Mouse (Mus musculus) stomach, embryonic 16.5 days (tissue): ENCODE measurements around the gene Ddx19b. TPM values are rescaled to one million over a fixed set of nuclear protein-coding genes. Genes with fewer than 3 reads are reported as not detected.
"Not testable (repeated sequence)": the region's sequence is repeated elsewhere in the genome, so short reads cannot be mapped to it uniquely, and the experiment has no call there.

Experiments used
- ATAC-seq: fragments of 200-750 bp; cut with Nextera tagmentation; 2 replicates; pipeline ENCODE4 v1.8.0; 2017; ENCODE audit warnings: moderate number of reproducible peaks, moderate TSS enrichment; ENCODE audit not compliant: insufficient read depth, low FRiP score
- H3K27ac ChIP-seq: fragments of 300-500 bp; sonication (generic); 2 replicates; pipeline ENCODE4 v1.5.1; 2014; ENCODE audit warnings: low read length
- H3K27me3 ChIP-seq: fragments of 300-500 bp; sonication (generic); 2 replicates; pipeline ENCODE4 v1.6.1; 2014; ENCODE audit warnings: low read length, control low read depth, mixed read lengths; ENCODE audit not compliant: control insufficient read depth, insufficient read depth
- H3K36me3 ChIP-seq: fragments of 300-500 bp; sonication (generic); 2 replicates; pipeline ENCODE4 v1.6.1; 2014; ENCODE audit warnings: low read length; ENCODE audit not compliant: control insufficient read depth, insufficient read depth
- H3K4me1 ChIP-seq: fragments of 300-500 bp; sonication (generic); 2 replicates; pipeline ENCODE4 v1.6.1; 2014; ENCODE audit warnings: low read length, control low read depth, mixed read lengths; ENCODE audit not compliant: control insufficient read depth, insufficient read depth
- H3K4me2 ChIP-seq: fragments of 300-500 bp; sonication (generic); 2 replicates; pipeline ENCODE4 v1.6.1; 2014; ENCODE audit warnings: low read depth, low read length, mixed read lengths
- H3K4me3 ChIP-seq: fragments of 300-500 bp; sonication (generic); replicated peaks from 2 replicates; pipeline ENCODE4 v1.5.1; 2014; ENCODE audit warnings: mild to moderate bottlenecking, low read length
- H3K9ac ChIP-seq: fragments of 300-500 bp; sonication (generic); 2 replicates; pipeline ENCODE4 v1.6.1; 2014; ENCODE audit warnings: low read length
- H3K9me3 ChIP-seq: fragments of 300-500 bp; sonication (generic); replicated peaks from 2 replicates; pipeline ENCODE4 v1.6.1; 2016; ENCODE audit warnings: low read length, control low read depth; ENCODE audit not compliant: control insufficient read depth
- WGBS: fragments of 180-500 bp; shearing (Covaris S2); extraction: QIAGEN DNeasy Blood & Tissue Kit; methylation state at CpG from one replicate; pipeline ENCODE4 v1.1.7; 2014; 5-methylcytosine and 5-hydroxymethylcytosine counted together
- polyA plus RNA-seq: library from polyadenylated mRNA; unstranded; fragments of >200 nt; fragmentation: Nextera tagmentation; extraction: Ambion mirVana; gene quantifications from 2 replicates; pipeline ENCODE4 v1.2.1, GENCODE M21; 2015

Gene Ddx19b
- polyA plus RNA-seq, 1 experiment from 2014 or later = 6.9 TPM

DNA sequence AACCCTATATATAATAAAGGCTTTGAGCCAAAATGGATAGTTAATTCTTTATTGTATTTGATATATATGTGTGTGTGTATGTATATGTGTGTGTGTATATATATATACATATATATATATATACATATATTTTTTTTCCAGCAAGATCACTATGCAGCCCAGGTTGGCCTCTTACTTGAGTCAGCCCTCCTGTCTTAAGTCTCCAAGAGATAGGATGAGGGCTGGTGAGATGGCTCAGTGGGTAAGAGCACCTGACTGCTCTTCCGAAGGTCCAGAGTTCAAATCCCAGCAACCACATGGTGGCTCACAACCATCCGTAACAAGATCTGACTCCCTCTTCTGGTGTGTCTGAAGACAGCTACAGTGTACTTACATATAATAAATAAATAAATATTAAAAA, 4.9 kb downstream of the Ddx19b start:
- WGBS = 92% methylated on average over 1 of the region's 2 CpGs
- not testable (repeated sequence) for H3K4me1 ChIP-seq, H3K27me3 ChIP-seq, ATAC-seq, H3K9me3 ChIP-seq, H3K27ac ChIP-seq, H3K36me3 ChIP-seq, H3K4me2 ChIP-seq, H3K4me3 ChIP-seq, H3K9ac ChIP-seq

DNA sequence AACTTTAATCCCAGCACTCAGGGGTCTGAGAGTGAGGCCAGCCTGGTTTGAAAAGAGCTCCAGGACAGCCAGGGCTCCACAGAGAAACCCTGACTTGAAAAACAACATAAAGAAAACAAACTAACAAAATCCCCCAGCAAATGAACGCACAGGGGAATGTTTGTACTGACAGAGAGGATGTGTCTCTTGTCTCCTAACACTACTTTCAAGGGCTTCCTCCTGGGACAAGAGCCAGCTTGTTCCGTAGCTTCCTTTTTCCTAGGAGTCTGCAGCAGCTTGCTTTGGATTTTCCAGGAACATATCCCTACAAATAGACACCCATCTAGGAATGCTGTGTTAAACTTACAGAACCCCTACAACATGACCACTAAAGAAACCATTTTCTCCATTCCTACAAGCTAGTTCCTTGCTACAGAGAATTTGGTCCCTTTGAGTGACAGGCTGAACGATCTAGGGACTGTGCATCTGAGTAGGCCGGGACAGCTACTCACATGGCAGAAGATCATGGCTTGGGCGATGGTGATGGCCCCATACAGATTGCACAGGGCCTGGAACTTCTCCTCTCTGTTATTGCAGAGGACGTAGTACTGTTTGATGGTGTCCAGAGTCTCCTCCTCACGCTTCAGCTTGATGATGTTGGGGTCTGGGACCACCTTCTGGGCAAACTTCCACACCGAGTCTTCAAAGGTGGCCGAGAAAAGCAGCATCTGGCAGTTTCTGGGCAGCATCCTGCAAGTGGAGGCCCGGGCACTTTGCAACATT, 21.1 kb downstream of the Ddx19b start:
- not testable (repeated sequence) for ATAC-seq, H3K36me3 ChIP-seq, H3K4me2 ChIP-seq, H3K4me3 ChIP-seq, H3K4me1 ChIP-seq, H3K9me3 ChIP-seq, H3K27ac ChIP-seq, H3K27me3 ChIP-seq, H3K9ac ChIP-seq
- 90% methylated on average over 9 of the region's 10 CpGs for WGBS

DNA sequence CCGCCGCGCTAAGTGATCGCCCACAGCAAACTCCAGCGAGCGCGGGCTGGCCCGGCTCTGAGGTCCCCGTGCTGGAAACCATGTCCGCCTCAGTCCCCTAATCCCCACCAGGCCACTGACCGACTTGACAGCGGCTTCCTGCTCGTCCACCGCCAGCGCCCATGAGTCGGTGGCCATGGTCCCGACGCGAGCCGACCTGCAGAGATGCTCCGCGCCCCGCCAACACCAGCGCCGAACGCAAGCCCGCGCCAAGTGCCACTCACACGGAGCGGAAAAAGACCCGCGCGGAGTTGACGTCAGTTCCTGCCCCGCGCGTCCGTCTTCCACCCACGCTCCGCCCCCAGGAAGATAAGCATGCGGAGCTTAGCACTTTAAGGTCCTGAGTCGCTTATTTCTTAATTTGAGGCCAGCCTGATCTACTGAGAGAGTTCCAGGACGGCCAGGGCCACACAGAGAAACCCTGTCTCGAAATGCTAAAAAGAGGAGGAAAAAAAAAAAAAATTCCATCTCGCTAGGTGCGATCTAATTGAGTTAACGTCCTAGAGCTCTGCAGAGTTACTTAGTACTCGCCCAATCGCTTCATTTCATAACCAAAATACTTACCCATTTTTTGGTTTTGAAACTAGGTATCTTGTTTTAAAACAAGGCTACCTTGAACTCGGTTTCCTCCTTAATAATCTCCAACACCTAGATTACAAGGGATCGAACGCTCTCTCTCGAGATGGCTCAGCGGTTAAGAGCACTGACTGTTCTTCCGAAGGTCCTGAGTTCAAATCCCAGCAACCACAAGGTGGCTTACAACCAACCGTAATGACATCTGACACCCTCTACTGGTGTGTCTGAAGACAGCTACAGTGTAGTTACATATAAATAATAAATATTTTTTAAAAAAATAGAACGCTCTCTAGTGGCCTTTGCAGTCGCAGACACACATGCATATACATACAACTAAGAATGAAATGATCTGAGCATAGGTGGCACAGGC, 33.7 kb downstream of the Ddx19b start, which contains the start of gene Ddx19a:
Ddx19a (minus strand) TSS at position 254 of the 985 bp plus-strand sequence.
- H3K4me3 ChIP-seq = peak within 1 kb of the TSS; percentile 90
- no peaks in the 10 kb centered on the region for H3K27me3 ChIP-seq
- no peaks in the 10 kb centered on the region for H3K9me3 ChIP-seq
- peak; percentile 95 for ATAC-seq
- peak within 1 kb of the TSS; percentile 80 for H3K27ac ChIP-seq
- H3K4me2 ChIP-seq = peak within 1 kb of the TSS; percentile 77
- H3K36me3 ChIP-seq = no peaks in the 10 kb centered on the region
- peaks cover 4% of the 10 kb centered on the region; the same call in 1 of the 2 replicates for H3K4me1 ChIP-seq
- peak within 1 kb of the TSS; percentile 90 for H3K9ac ChIP-seq
- WGBS = 4% methylated on average over 58 of the region's 58 CpGs

DNA sequence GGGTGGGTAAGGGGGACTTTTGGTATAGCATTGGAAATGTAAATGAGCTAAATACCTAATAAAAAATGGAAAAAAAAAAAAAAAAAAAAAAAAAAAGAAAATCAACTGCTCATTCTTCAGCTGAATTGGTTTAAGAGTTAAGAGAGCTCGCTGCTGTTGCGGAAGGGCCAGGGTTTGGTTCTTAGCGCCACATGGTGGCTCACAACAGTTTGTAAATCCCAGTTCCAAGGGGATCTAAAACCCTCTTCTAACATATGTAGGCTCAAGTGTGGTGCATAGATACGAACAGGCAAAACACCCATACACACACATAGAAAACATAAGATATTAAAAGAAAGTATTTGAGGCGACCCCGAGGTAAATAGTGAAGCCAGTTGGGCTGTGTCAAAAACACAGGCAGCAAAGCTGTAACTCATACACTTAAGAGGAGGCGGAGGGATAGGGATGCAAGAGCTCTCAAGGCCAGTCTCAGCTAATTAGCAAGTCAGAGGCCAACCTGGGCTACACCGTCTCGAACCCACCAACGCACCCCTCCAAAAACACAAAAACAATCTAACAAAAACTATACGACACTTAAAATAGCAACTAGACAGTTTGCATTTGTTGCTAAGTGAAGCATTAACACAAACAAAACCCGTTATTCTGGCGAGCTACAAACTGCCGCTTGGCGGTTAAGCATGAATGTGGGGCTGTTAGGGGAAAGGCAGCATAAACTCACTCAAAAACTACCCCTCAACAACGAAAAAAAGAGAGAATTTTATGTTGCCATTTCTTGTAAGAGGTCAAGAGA, 34.7 kb downstream of the Ddx19b start:
- 30% methylated on average over 16 of the region's 16 CpGs for WGBS

DNA sequence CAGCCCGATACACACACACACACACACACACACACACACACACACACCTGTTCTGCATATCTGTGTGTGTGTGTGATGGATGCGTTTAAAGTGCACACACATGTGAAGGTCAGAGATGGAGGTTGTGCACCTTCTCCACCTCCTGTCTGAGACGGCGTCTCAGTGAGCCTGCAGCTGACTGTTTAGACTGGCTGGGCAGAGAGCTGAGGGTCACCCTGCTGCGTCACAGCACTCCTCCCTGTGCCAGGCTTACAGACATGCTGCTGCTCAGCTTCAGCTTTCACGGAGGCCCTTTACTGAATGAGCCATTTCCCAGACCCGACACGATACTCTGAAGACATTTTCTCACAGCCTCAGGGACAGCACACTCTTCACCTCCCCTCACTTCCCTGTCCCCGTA, 41.5 kb downstream of the Ddx19b start:
- Histone ChIP-seq H3K27ac (no peak overlapping the region), H3K9ac (no peak overlapping the region), H3K4me2 (no peak overlapping the region), H3K27me3 (no peaks in the 10 kb centered on the region), H3K36me3 (peaks cover 19% of the 10 kb centered on the region), H3K4me1 (no peaks in the 10 kb centered on the region), H3K4me3 (no peak overlapping the region), H3K9me3 (no peaks in the 10 kb centered on the region)
- WGBS = 89% methylated on average over 9 of the region's 9 CpGs
- no peak for ATAC-seq

More for the DNA sequence above, 34.7 kb downstream of the Ddx19b start:
- peak overlapping the region; percentile 80 for H3K27ac ChIP-seq
- H3K36me3 ChIP-seq = no peaks in the 10 kb centered on the region
- H3K9me3 ChIP-seq = no peaks in the 10 kb centered on the region
- H3K4me2 ChIP-seq = peak overlapping the region; percentile 77
- peaks cover 4% of the 10 kb centered on the region; the same call in 1 of the 2 replicates for H3K4me1 ChIP-seq
- H3K9ac ChIP-seq = peak overlapping the region; percentile 90
- no peak for ATAC-seq
- peak overlapping the region; percentile 90 for H3K4me3 ChIP-seq
- no peaks in the 10 kb centered on the region for H3K27me3 ChIP-seq

DNA sequence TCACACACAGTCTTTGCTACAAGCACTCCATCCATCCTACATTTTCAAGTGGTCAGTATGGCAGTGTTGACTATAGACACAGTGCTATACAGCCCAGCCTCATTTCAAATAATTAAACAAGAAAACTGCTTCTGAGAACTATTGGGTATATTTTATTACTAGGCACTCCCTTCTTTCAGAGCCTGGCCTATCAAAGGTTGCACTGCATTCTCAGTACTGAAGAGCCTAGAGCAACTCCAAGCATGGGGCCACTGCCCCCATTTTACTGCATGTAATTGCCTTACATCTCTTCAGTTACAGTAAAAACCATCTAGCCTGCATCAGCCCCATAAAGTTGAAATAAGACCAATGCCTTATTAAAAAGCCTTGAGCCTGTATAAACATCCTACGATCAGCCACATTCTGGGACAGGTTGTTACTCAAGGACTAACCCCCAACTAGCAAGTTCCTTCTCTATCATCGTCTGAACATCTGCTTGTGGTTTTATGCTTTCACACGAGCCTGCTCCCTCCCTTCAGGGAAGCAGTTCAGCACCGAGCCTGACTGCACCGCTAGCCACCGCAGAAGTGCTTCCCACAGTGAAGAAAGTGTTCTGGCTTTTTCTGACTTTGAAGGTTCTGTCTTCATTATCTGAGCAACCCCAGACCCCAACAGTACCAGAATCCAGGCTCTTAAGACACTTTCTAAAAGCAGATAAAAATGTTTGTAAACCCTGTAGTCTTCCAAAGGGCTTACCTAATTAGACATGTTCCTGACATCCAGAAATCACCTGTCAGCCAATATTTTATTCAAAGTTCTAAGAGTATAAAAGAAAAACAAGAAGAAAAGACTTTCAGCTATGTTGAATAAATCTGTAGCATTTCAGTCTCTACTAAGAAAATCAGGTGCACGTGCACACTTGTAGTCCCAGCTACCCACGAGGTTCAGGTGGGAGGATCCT, 43.5 kb downstream of the Ddx19b start:
- no peak overlapping the region for H3K4me2 ChIP-seq
- ATAC-seq = no peak
- WGBS = 86% methylated on average over 8 of the region's 8 CpGs
- H3K36me3 ChIP-seq = peaks cover 28% of the 10 kb centered on the region
- no peaks in the 10 kb centered on the region for H3K27me3 ChIP-seq
- no peaks in the 10 kb centered on the region for H3K4me1 ChIP-seq
- H3K27ac ChIP-seq = no peak overlapping the region
- H3K4me3 ChIP-seq = no peak overlapping the region
- H3K9ac ChIP-seq = no peak overlapping the region
- no peaks in the 10 kb centered on the region for H3K9me3 ChIP-seq

DNA sequence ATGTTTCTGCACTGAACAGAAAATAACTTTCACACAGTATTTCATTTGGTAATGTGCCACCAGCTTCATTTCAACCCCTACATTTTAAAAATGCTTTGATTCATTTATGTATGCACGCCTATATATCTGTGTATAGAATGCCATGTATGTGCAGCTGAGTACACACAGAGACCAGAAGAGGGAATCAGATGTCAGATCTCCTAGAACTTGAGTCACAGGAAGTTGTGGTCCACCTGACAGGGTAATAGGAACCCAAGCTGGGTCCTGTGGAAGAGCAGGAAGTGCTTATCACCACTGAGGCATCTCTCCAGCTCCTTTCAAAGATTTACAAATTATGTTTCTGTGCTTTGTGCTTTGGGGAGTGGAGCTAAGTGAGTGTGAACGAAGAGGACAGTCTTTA, 50.2 kb downstream of the Ddx19b start:
- ATAC-seq = no peak
- Histone ChIP-seq H3K36me3 (peaks cover 29% of the 10 kb centered on the region), H3K9ac (no peak overlapping the region), H3K4me1 (no peaks in the 10 kb centered on the region), H3K27me3 (no peaks in the 10 kb centered on the region), H3K9me3 (no peaks in the 10 kb centered on the region), H3K4me2 (no peak overlapping the region), H3K27ac (no peak overlapping the region), H3K4me3 (no peak overlapping the region)
- WGBS = 83% methylated on average over 2 of the region's 2 CpGs

DNA sequence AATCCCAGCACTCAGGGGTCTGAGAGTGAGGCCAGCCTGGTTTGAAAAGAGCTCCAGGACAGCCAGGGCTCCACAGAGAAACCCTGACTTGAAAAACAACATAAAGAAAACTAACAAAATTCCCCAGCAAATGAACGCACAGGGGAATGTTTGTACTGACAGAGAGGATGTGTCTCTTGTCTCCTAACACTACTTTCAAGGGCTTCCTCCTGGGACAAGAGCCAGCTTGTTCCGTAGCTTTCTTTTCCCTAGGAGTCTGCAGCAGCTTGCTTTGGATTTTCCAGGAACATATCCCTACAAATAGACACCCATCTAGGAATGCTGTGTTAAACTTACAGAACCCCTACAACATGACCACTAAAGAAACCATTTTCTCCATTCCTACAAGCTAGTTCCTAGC, 53.6 kb downstream of the Ddx19b start:
- WGBS = 87% methylated on average over 2 of the region's 2 CpGs
- H3K27ac ChIP-seq, H3K4me2 ChIP-seq, H3K4me1 ChIP-seq, H3K9me3 ChIP-seq, ATAC-seq, H3K4me3 ChIP-seq, H3K9ac ChIP-seq, H3K27me3 ChIP-seq: not testable (repeated sequence)
- peaks cover 16% of the 10 kb centered on the region for H3K36me3 ChIP-seq
